Mouse (Mus musculus): Measurements from ENCODE around the gene Gm10645.

DNA sequence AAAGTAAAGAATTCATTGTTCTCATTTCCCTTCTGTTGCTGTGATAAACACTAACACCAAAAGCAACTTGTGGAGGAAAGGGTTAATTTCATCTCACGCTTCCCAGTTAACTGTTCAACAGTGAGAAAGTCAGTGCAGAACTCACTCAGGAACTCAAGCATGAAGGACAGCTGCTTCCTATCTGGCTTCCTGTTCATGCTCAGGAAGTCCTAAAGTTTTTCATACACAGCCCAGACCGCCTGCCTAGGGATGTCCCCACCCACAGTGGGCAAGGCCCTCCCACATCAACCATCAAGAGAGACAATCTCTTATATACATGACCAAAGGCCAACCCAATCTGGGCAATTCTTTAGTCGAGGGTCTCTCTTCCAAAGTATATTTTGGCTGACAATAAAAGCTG is 7.0 kb downstream of the Gm10645 start:
- TF ChIP-seq CTCF (conservative IDR thresholded peaks at IDR 0.05; ENCODE audit: insufficient read depth, insufficient read length, low read depth, low read length) (no peak), POLR2A (IDR thresholded peaks at IDR 0.05; ENCODE audit: low read depth, low read length) (no peak)
